Mouse (Mus musculus) heart, embryonic 11.5 days (tissue): ENCODE results near the gene Crocc2. TPM values are rescaled to one million over a fixed set of nuclear protein-coding genes. Genes with fewer than 3 reads are reported as not detected.
"Not testable (repeated sequence)": the region's sequence is repeated elsewhere in the genome, so short reads cannot be mapped to it uniquely, and the experiment has no call there.

ENCODE experiments used
- ATAC-seq: fragments of 200-750 bp; cut with Nextera tagmentation; replicated peaks from 2 replicates; pipeline ENCODE4 v1.8.0; 2017; ENCODE audit warnings: moderate library complexity; ENCODE audit not compliant: insufficient number of reproducible peaks, low FRiP score, low TSS enrichment
- H3K27ac ChIP-seq: fragments of 300-500 bp; sonication (generic); 2 replicates; pipeline ENCODE4 v1.5.1; 2014; ENCODE audit warnings: mild to moderate bottlenecking, low read depth, low read length
- H3K27me3 ChIP-seq: fragments of 300-500 bp; sonication (generic); 2 replicates; pipeline ENCODE4 v1.6.1; 2014; ENCODE audit warnings: mild to moderate bottlenecking, low read length, mixed read lengths; ENCODE audit not compliant: control insufficient read depth, insufficient read depth
- H3K36me3 ChIP-seq: fragments of 300-500 bp; sonication (generic); 2 replicates; pipeline ENCODE4 v1.6.1; 2014; ENCODE audit warnings: mild to moderate bottlenecking, low read length, moderate library complexity, mixed read lengths; ENCODE audit not compliant: control insufficient read depth, insufficient read depth
- H3K4me1 ChIP-seq: fragments of 300-500 bp; sonication (generic); 2 replicates; pipeline ENCODE4 v1.6.1; 2014; ENCODE audit warnings: low read length; ENCODE audit not compliant: control insufficient read depth, insufficient read depth
- H3K4me2 ChIP-seq: fragments of 300-500 bp; sonication (generic); 2 replicates; pipeline ENCODE4 v1.6.1; 2014; ENCODE audit warnings: mild to moderate bottlenecking, moderate library complexity
- H3K4me3 ChIP-seq: fragments of 300-500 bp; sonication (generic); 2 replicates; pipeline ENCODE4 v1.5.1; 2014; ENCODE audit warnings: low read depth, low read length
- H3K9ac ChIP-seq: fragments of 300-500 bp; sonication (generic); 2 replicates; pipeline ENCODE4 v1.6.1; 2014; ENCODE audit warnings: mild to moderate bottlenecking, low read depth, low read length, moderate library complexity
- H3K9me3 ChIP-seq: fragments of 300-500 bp; sonication (generic); replicated peaks from 2 replicates; pipeline ENCODE4 v1.6.1; 2016; ENCODE audit warnings: low read length; ENCODE audit not compliant: control insufficient read depth
- WGBS: fragments of 180-500 bp; shearing (Covaris S2); extraction: QIAGEN DNeasy Blood & Tissue Kit; methylation state at CpG from one replicate; pipeline ENCODE4 v1.1.7; 2014; ENCODE audit not compliant: insufficient replicate concordance; 5-methylcytosine and 5-hydroxymethylcytosine counted together
- polyA plus RNA-seq: library from polyadenylated mRNA; unstranded; fragments of >200 nt; fragmentation: Nextera tagmentation; extraction: Ambion mirVana; gene quantifications from 2 replicates; pipeline ENCODE4 v1.2.1, GENCODE M21; 2014

The Crocc2 gene
- polyA plus RNA-seq, 1 experiment from 2014 or later: 0.24 TPM

GRCm38 (mm10) chr1:93174399-93174798, 5.9 kb downstream of the Crocc2 start:
- Histone ChIP-seq H3K4me1 (peaks cover 6% of the 10 kb centered on the region), H3K36me3 (no peaks in the 10 kb centered on the region), H3K27ac (no peak overlapping the region), H3K9ac (no peak overlapping the region), H3K9me3 (no peaks in the 10 kb centered on the region), H3K27me3 (peaks cover 38% of the 10 kb centered on the region), H3K4me2 (no peak overlapping the region), H3K4me3 (no peak overlapping the region)
- ATAC-seq: 0 out of 2 replicates have a peak, but pooled peaks have one; percentile 38
- 1% methylated on average over 4 of the region's 4 CpGs for WGBS

- Histone ChIP-seq H3K4me3 (peak overlapping the region; percentile 42), H3K27ac (peak overlapping the region; percentile 22; the same call in 1 of the 2 replicates), H3K27me3 (peaks cover 36% of the 10 kb centered on the region), H3K36me3 (no peaks in the 10 kb centered on the region), H3K4me2 (peak overlapping the region; percentile 81), H3K9me3 (no peaks in the 10 kb centered on the region), H3K9ac (0 out of 2 replicates have a peak overlapping the region, but pooled peaks have one; percentile 5), H3K4me1 (peaks cover 6% of the 10 kb centered on the region)
- no peak for ATAC-seq
- 9% methylated on average over 6 of the region's 6 CpGs for WGBS
Observed at GRCm38 (mm10) chr1:93175849-93176248, 7.3 kb downstream of the Crocc2 start.

DNA sequence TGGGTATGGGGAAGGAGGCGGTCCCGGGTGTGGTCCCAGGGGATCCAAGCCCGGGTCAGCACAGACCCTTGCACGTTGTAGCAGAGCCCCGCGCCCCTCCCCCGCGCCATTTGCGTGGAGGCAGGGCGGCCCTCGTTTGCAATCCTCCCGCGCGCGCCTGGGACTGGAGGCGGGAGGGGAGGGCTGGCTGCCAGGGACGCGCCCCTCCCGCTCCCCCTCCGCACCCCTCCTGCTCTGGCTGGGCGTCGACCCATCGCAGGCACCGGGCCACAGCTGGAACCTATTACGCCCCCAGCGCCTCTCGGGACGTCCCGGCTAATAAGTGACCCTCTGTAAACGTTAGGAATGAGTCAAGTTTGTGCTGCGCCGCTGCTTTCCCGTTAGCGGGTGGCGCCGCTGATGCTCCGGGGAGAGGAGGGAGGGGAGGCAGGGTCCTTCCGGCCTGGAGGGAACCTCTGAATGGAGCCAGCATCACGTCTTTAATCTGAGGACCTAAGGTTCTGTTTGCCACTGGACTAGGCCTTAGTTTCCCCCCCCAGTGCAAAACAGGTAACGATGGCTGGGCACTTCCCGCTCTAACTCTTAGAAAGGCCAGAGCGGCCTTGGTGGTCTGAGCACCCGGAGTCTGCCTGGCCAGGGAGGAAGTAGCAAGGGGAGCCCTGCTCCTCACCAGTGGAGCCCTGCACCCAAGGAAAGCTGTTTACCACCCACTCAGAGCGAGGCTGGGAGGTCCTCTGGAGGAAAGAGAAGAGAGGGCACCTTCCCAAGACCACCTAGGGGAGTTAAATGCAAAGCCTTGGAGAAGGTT, 8.2 kb downstream of the Crocc2 start:
- Histone ChIP-seq H3K4me1 (peaks cover 6% of the 10 kb centered on the region), H3K9ac (peak overlapping the region; percentile 66), H3K27me3 (peaks cover 40% of the 10 kb centered on the region), H3K4me3 (peak overlapping the region; percentile 42), H3K27ac (peak overlapping the region; percentile 77), H3K4me2 (peak overlapping the region; percentile 81), H3K36me3 (no peaks in the 10 kb centered on the region), H3K9me3 (no peaks in the 10 kb centered on the region)
- peak; percentile 61 for ATAC-seq
- 2% methylated on average over 44 of the region's 44 CpGs for WGBS

- Histone ChIP-seq H3K4me3 (no peak overlapping the region), H3K27ac (no peak overlapping the region), H3K36me3 (no peaks in the 10 kb centered on the region), H3K9ac (no peak overlapping the region), H3K27me3 (peaks cover 28% of the 10 kb centered on the region), H3K9me3 (no peaks in the 10 kb centered on the region), H3K4me1 (no peaks in the 10 kb centered on the region), H3K4me2 (no peak overlapping the region)
- no peak for ATAC-seq
- 76% methylated on average over 7 of the region's 7 CpGs for WGBS
Observed at GRCm38 (mm10) chr1:93182281-93182680, 13.8 kb downstream of the Crocc2 start.

GRCm38 (mm10) chr1:93184071-93184828, 15.7 kb downstream of the Crocc2 start:
- H3K27ac ChIP-seq: no peak overlapping the region
- H3K4me3 ChIP-seq: no peak overlapping the region
- H3K36me3 ChIP-seq: no peaks in the 10 kb centered on the region
- H3K4me1 ChIP-seq: no peaks in the 10 kb centered on the region
- WGBS: 80% methylated on average over 14 of the region's 14 CpGs
- peaks cover 20% of the 10 kb centered on the region for H3K27me3 ChIP-seq
- no peaks in the 10 kb centered on the region for H3K9me3 ChIP-seq
- H3K9ac ChIP-seq: no peak overlapping the region
- H3K4me2 ChIP-seq: no peak overlapping the region
- no peak for ATAC-seq

DNA sequence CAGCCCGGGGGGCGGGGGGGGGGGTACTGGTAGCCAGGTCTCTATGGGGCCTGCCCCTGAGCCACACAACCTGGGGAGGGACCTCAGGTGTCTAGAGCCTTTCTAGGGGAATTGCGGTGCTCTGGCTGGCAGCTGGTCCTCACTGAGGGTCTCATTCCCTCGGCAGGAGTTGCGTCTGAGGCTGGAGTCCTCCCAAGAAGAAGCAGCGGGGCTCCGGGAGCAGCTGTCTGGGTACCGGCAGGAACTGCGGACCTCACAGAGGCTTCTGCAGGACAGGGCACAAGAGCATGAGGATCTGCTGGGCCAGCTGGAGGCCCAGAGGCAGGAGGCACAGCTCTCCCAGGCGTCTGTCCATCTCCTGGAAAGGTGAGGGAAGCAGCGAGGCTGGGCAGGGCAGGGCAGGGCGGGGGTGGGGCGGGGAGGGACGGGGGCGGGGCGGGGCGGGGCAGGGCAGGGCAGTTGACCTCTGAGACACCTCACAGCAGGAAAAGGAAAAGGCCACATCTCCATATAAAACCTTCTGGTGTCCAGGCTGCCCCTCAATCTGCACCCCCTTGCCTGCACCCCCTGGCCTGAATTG, 22.3 kb downstream of the Crocc2 start:
- ATAC-seq: no peak
- H3K4me1 ChIP-seq: no peaks in the 10 kb centered on the region
- H3K9me3 ChIP-seq: no peaks in the 10 kb centered on the region; the same call in 1 of the 2 replicates
- no peak overlapping the region for H3K27ac ChIP-seq
- H3K4me2 ChIP-seq: no peak overlapping the region
- 13% methylated on average over 10 of the region's 17 CpGs for WGBS
- H3K4me3 ChIP-seq: no peak overlapping the region
- no peaks in the 10 kb centered on the region for H3K36me3 ChIP-seq
- H3K27me3 ChIP-seq: peaks cover 36% of the 10 kb centered on the region
- H3K9ac ChIP-seq: no peak overlapping the region

GRCm38 (mm10) chr1:93194961-93195360, 26.4 kb downstream of the Crocc2 start:
- Histone ChIP-seq H3K9me3 (no peaks in the 10 kb centered on the region; the same call in 1 of the 2 replicates), H3K4me3 (no peak overlapping the region), H3K27ac (no peak overlapping the region), H3K27me3 (peaks cover 23% of the 10 kb centered on the region), H3K4me1 (no peaks in the 10 kb centered on the region), H3K4me2 (no peak overlapping the region), H3K36me3 (no peaks in the 10 kb centered on the region), H3K9ac (no peak overlapping the region)
- ATAC-seq: no peak
- 79% methylated on average over 3 of the region's 3 CpGs for WGBS

DNA sequence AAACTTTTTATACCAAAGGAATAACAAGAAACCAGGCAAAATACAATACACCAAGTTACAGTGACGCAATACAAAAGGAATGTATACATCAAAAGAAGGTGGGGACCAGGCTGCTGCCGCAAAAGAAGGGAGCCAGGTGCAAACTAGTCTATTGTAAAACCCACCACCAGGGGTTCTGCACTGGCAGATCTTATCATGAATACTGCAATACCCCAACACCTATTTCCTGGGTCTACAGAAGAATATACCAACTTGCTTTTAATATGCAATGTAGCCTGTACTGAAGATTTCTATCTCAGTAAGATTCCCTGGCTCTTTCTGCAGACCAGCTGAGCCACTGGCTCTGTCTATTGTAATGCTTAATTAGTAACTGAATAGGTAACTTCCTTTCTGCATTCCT, 28.9 kb downstream of the Crocc2 start:
- not testable (repeated sequence) for H3K27me3 ChIP-seq, ATAC-seq, H3K4me2 ChIP-seq, H3K4me3 ChIP-seq, H3K27ac ChIP-seq, H3K9ac ChIP-seq, H3K36me3 ChIP-seq, H3K4me1 ChIP-seq, H3K9me3 ChIP-seq
- 78% methylated on average over 2 of the region's 2 CpGs for WGBS
